Mouse (Mus musculus): ENCODE measurements around the gene Igdcc3. TPM values are rescaled to one million over a fixed set of nuclear protein-coding genes. Genes with fewer than 3 reads are reported as not detected.

The Igdcc3 gene
- polyA plus RNA-seq, 1 experiment from 2014 or later = 3.0 TPM

GRCm38 (mm10) chr9:65141306-65141975, 452 bp downstream of the Igdcc3 start:
- ATAC-seq (ENCODE audit: insufficient number of reproducible peaks, insufficient read depth, low FRiP score, low TSS enrichment, low read depth) = peak; percentile 67; the same call in 1 of the 2 replicates
- Histone ChIP-seq H3K4me1 (peaks cover 17% of the 10 kb centered on the region), H3K27me3 (no peaks in the 10 kb centered on the region; the same call in 1 of the 2 replicates), H3K9ac (peak overlapping the region; percentile 86), H3K4me2 (peak overlapping the region; percentile 85), H3K27ac (peak overlapping the region; percentile 87), H3K36me3 (peaks cover 5% of the 10 kb centered on the region; the same call in 1 of the 2 replicates), H3K9me3 (no peaks in the 10 kb centered on the region), H3K4me3 (peak overlapping the region; percentile 79)
- WGBS = under 1% methylated on average over 73 of the region's 73 CpGs

- ATAC-seq (ENCODE audit: insufficient number of reproducible peaks, insufficient read depth, low FRiP score, low TSS enrichment, low read depth) = no peak
- H3K9ac ChIP-seq = peak overlapping the region; percentile 86
- no peaks in the 10 kb centered on the region; the same call in 1 of the 2 replicates for H3K27me3 ChIP-seq
- peaks cover 4% of the 10 kb centered on the region; the same call in 1 of the 2 replicates for H3K36me3 ChIP-seq
- peak overlapping the region; percentile 79 for H3K4me3 ChIP-seq
- H3K4me1 ChIP-seq = peaks cover 17% of the 10 kb centered on the region
- WGBS = under 1% methylated on average over 17 of the region's 17 CpGs
- H3K4me2 ChIP-seq = peak overlapping the region; percentile 85
- peak overlapping the region; percentile 87 for H3K27ac ChIP-seq
- H3K9me3 ChIP-seq = no peaks in the 10 kb centered on the region
Observed at GRCm38 (mm10) chr9:65141976-65142318, 958 bp downstream of the Igdcc3 start.

- no peak overlapping the region for H3K27ac ChIP-seq
- H3K9ac ChIP-seq = peak overlapping the region; percentile 86
Observed at GRCm38 (mm10) chr9:65142399-65142798, 1.4 kb downstream of the Igdcc3 start.

GRCm38 (mm10) chr9:65146001-65146400, 5.0 kb downstream of the Igdcc3 start:
- H3K27me3 ChIP-seq = no peaks in the 10 kb centered on the region
- no peak overlapping the region for H3K9ac ChIP-seq
- no peak overlapping the region for H3K4me2 ChIP-seq
- H3K27ac ChIP-seq = no peak overlapping the region
- peaks cover 12% of the 10 kb centered on the region for H3K4me1 ChIP-seq
- H3K4me3 ChIP-seq = no peak overlapping the region
- no peak for ATAC-seq (ENCODE audit: insufficient number of reproducible peaks, insufficient read depth, low FRiP score, low TSS enrichment, low read depth)
- WGBS = 72% methylated on average over 5 of the region's 5 CpGs
- no peaks in the 10 kb centered on the region for H3K9me3 ChIP-seq
- H3K36me3 ChIP-seq = peaks cover 11% of the 10 kb centered on the region

More at GRCm38 (mm10) chr9:65142399-65142798, 1.4 kb downstream of the Igdcc3 start:
- Histone ChIP-seq H3K36me3 (peaks cover 6% of the 10 kb centered on the region; the same call in 1 of the 2 replicates), H3K4me2 (peak overlapping the region; percentile 85), H3K9me3 (no peaks in the 10 kb centered on the region), H3K4me1 (peaks cover 17% of the 10 kb centered on the region), H3K27me3 (no peaks in the 10 kb centered on the region; the same call in 1 of the 2 replicates), H3K4me3 (peak overlapping the region; percentile 79)
- WGBS = under 1% methylated on average over 8 of the region's 8 CpGs
- ATAC-seq (ENCODE audit: insufficient number of reproducible peaks, insufficient read depth, low FRiP score, low TSS enrichment, low read depth) = no peak

- 81% methylated on average over 7 of the region's 7 CpGs for WGBS
- H3K4me1 ChIP-seq = peaks cover 10% of the 10 kb centered on the region
- no peak overlapping the region for H3K4me3 ChIP-seq
- no peak overlapping the region for H3K4me2 ChIP-seq
- no peak for ATAC-seq (ENCODE audit: insufficient number of reproducible peaks, insufficient read depth, low FRiP score, low TSS enrichment, low read depth)
- H3K27ac ChIP-seq = no peak overlapping the region
- H3K36me3 ChIP-seq = peaks cover 11% of the 10 kb centered on the region
- no peaks in the 10 kb centered on the region for H3K9me3 ChIP-seq
- no peaks in the 10 kb centered on the region for H3K27me3 ChIP-seq
- no peak overlapping the region for H3K9ac ChIP-seq
Observed at GRCm38 (mm10) chr9:65148507-65148906, 7.5 kb downstream of the Igdcc3 start.

- Histone ChIP-seq H3K27me3 (no peaks in the 10 kb centered on the region), H3K27ac (peak overlapping the region; percentile 58), H3K9ac (0 out of 2 replicates have a peak overlapping the region, but pooled peaks have one; percentile 45), H3K9me3 (no peaks in the 10 kb centered on the region), H3K36me3 (peaks cover under 1% of the 10 kb centered on the region; the same call in 1 of the 2 replicates), H3K4me2 (no peak overlapping the region), H3K4me3 (no peak overlapping the region), H3K4me1 (peaks cover 33% of the 10 kb centered on the region)
- no peak for ATAC-seq (ENCODE audit: insufficient number of reproducible peaks, insufficient read depth, low FRiP score, low TSS enrichment, low read depth)
- WGBS = 49% methylated on average over 6 of the region's 6 CpGs
Observed at GRCm38 (mm10) chr9:65152711-65153330, 11.8 kb downstream of the Igdcc3 start.

- H3K9me3 ChIP-seq = no peaks in the 10 kb centered on the region
- 8% methylated on average over 5 of the region's 5 CpGs for WGBS
- no peak overlapping the region for H3K4me2 ChIP-seq
- H3K9ac ChIP-seq = 0 out of 2 replicates have a peak overlapping the region, but pooled peaks have one; percentile 45
- H3K27ac ChIP-seq = peak overlapping the region; percentile 58; the same call in 1 of the 2 replicates
- H3K4me1 ChIP-seq = peaks cover 33% of the 10 kb centered on the region
- no peaks in the 10 kb centered on the region for H3K27me3 ChIP-seq
- no peak overlapping the region for H3K4me3 ChIP-seq
- peak; percentile 15; the same call in 1 of the 2 replicates for ATAC-seq (ENCODE audit: insufficient number of reproducible peaks, insufficient read depth, low FRiP score, low TSS enrichment, low read depth)
- H3K36me3 ChIP-seq = no peaks in the 10 kb centered on the region; the same call in 1 of the 2 replicates
Observed at GRCm38 (mm10) chr9:65153331-65153711, 12.3 kb downstream of the Igdcc3 start.

GRCm38 (mm10) chr9:65154692-65155455, 13.9 kb downstream of the Igdcc3 start:
- no peak overlapping the region for H3K4me2 ChIP-seq
- H3K27ac ChIP-seq = no peak overlapping the region
- no peak overlapping the region for H3K4me3 ChIP-seq
- H3K9ac ChIP-seq = no peak overlapping the region
- ATAC-seq (ENCODE audit: insufficient number of reproducible peaks, insufficient read depth, low FRiP score, low TSS enrichment, low read depth) = no peak
- WGBS = 45% methylated on average over 9 of the region's 9 CpGs
- peaks cover 33% of the 10 kb centered on the region for H3K4me1 ChIP-seq
- no peaks in the 10 kb centered on the region for H3K27me3 ChIP-seq
- H3K9me3 ChIP-seq = no peaks in the 10 kb centered on the region
- no peaks in the 10 kb centered on the region for H3K36me3 ChIP-seq

- Histone ChIP-seq H3K4me3 (no peak overlapping the region), H3K27me3 (peaks cover 6% of the 10 kb centered on the region), H3K27ac (no peak overlapping the region), H3K4me1 (peaks cover 33% of the 10 kb centered on the region), H3K9ac (peak overlapping the region; percentile 40; the same call in 1 of the 2 replicates), H3K9me3 (no peaks in the 10 kb centered on the region), H3K4me2 (peak overlapping the region; percentile 12; the same call in 1 of the 2 replicates), H3K36me3 (no peaks in the 10 kb centered on the region)
- WGBS = 7% methylated on average over 8 of the region's 8 CpGs
- ATAC-seq (ENCODE audit: insufficient number of reproducible peaks, insufficient read depth, low FRiP score, low TSS enrichment, low read depth) = no peak
Observed at GRCm38 (mm10) chr9:65156604-65157003, 15.6 kb downstream of the Igdcc3 start.

GRCm38 (mm10) chr9:65157631-65158030, 16.6 kb downstream of the Igdcc3 start:
- H3K4me2 ChIP-seq = no peak overlapping the region
- H3K27me3 ChIP-seq = peaks cover 16% of the 10 kb centered on the region
- no peak overlapping the region for H3K4me3 ChIP-seq
- no peaks in the 10 kb centered on the region for H3K36me3 ChIP-seq
- 21% methylated on average over 6 of the region's 6 CpGs for WGBS
- peaks cover 39% of the 10 kb centered on the region for H3K4me1 ChIP-seq
- no peak for ATAC-seq (ENCODE audit: insufficient number of reproducible peaks, insufficient read depth, low FRiP score, low TSS enrichment, low read depth)
- H3K9ac ChIP-seq = no peak overlapping the region
- H3K9me3 ChIP-seq = no peaks in the 10 kb centered on the region
- no peak overlapping the region for H3K27ac ChIP-seq

GRCm38 (mm10) chr9:65161188-65161587, 20.2 kb downstream of the Igdcc3 start:
- 27% methylated on average over 4 of the region's 4 CpGs for WGBS
- H3K36me3 ChIP-seq = no peaks in the 10 kb centered on the region
- H3K4me2 ChIP-seq = no peak overlapping the region
- peaks cover 31% of the 10 kb centered on the region for H3K4me1 ChIP-seq
- peaks cover 31% of the 10 kb centered on the region for H3K27me3 ChIP-seq
- no peak overlapping the region for H3K27ac ChIP-seq
- no peak for ATAC-seq (ENCODE audit: insufficient number of reproducible peaks, insufficient read depth, low FRiP score, low TSS enrichment, low read depth)
- no peak overlapping the region for H3K4me3 ChIP-seq
- no peak overlapping the region for H3K9ac ChIP-seq
- H3K9me3 ChIP-seq = no peaks in the 10 kb centered on the region
